Mouse (Mus musculus) liver, adult 2 months (tissue): Measurements from ENCODE around the gene Gm10300.

Source experiments
- CTCF ChIP-seq: fragments of 200-500 bp; IDR thresholded peaks from 2 replicates; pipeline ENCODE4 v1.5.1; 2011; ENCODE audit warnings: low read depth, low read length, control low read depth
- POLR2A ChIP-seq: fragments of 200-500 bp; IDR thresholded peaks from 2 replicates; pipeline ENCODE4 v1.6.1; 2011; ENCODE audit warnings: low read length, control low read depth; ENCODE audit not compliant: insufficient read depth; ENCODE audit errors: extremely low read depth

- no peak for TF ChIP-seq CTCF
- no peak for TF ChIP-seq POLR2A
Measured at GRCm38 (mm10) chr4:132049549-132050200, 24.8 kb upstream of the Gm10300 start.
